Mouse (Mus musculus) liver, postnatal 0 days (tissue): ENCODE measurements around the gene Syne3.

Experiments used
- CTCF ChIP-seq: sonication (generic); IDR thresholded peaks from 2 replicates; pipeline ENCODE4 v1.5.1; 2016; ENCODE audit warnings: antibody characterized with exemption, low read depth
- EP300 ChIP-seq: IDR thresholded peaks from 2 replicates; pipeline ENCODE4 v1.6.1; 2016; ENCODE audit warnings: antibody characterized with exemption, low read depth, mild to moderate bottlenecking

DNA sequence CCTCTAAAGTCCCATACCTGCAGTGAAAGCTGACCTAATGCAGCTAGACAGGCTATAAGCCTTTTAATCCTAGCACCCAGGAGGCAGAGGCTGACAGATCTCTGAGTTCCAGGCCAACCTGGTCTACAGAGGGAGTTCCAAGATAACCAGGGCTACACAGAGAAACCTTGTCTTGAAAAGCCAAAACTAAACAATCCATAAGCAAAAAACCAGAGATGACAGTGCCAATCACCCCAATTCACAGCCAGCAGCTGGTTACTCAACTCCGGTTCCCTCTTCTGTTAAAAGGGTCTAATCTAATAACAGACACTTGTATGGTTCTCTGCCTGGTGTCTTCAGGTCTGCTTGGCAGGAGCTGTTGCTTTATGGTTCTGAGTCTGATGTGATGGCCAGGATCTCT lies 2.0 kb upstream of the Syne3 start:
- no peak for TF ChIP-seq CTCF
- peak; percentile 92 for TF ChIP-seq EP300
